Mouse (Mus musculus) WW6 (cell line): ENCODE results near the gene Ptprd.

Experiments
- DNase-seq: peaks from one replicate; pipeline ENCODE4 v3.0.0-alpha.2; 2013; ENCODE audit warnings: low read depth, low spot score

The Ptprd gene

DNA sequence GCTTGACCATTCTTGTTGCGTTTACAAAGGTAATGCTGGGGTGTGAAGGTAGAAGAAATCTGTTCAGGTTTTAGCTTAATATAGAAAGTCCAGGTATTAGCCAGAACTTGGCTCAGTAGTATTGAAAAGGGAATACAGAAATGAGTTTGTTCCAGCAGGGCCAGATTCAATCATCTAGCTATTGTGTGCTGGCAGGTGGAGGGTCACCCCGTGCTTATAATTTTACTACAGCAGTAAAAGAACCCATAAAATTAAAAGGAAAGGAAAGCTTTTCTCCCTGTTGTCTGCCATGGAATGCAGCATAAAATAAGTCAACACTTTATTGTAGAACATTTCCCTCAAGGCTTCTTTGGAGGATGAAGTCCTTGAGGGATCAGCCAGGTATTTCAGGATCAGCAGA, 1558.8 kb downstream of the Ptprd start:
- DNase-seq, result no peak

DNA sequence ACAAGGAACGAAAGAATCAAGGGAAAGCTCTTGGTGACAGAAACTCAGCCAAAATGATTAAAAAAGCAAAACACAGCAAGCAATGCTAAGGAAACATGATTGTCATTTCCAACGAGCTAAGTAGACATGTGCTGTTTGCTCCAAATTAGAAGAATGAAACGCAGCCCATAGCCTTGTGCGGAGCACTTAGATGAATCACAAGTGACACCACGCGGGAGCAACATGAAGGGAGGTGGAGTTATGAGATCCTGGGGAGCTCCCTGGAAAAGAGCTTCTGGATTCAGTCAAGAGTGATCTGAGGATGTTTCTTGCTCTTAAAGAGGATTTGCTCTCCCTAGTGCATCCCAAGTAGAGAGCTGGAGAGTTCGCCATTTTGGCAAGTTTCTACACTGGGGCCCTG, 1590.0 kb downstream of the Ptprd start:
- DNase-seq, result no peak

DNA sequence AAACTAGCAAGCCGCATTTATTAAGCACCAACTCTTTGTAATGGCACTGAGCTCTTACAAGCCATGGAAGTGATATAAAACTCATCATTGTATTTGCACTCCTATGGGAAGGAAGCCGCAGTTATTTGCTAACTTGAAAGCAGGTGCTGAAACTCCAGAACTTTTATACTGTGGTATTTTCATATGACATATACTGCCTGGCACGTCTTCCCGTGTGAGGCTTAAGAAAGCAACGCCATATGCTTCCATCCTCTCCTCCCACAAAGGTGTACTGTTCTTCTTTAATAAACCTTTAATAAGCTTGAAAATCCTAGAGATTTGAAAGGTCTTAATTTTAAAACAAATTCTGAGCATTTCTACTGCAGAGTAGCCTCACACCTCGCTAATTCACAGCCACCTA, 1595.1 kb downstream of the Ptprd start:
- no peak for DNase-seq

DNA sequence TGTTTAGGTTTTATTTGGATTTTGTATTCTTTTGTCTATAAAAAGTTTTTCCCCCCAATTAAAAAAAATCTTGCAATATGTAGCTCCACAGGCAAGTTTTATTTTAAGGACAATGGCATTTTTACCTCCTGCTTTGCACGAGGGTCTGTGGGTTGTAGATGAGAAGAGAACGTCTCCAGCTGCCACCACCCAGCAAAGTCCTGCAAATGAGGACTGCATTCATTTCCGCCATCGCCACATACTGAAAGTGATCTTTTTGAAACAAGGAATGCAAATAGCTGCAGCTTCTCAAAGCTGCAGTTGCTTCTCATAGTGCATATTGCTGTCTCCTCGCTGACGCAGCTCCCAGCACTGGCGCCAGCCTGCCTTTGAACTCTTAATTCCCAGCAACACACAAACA, 1603.5 kb downstream of the Ptprd start:
- DNase-seq, result no peak

DNA sequence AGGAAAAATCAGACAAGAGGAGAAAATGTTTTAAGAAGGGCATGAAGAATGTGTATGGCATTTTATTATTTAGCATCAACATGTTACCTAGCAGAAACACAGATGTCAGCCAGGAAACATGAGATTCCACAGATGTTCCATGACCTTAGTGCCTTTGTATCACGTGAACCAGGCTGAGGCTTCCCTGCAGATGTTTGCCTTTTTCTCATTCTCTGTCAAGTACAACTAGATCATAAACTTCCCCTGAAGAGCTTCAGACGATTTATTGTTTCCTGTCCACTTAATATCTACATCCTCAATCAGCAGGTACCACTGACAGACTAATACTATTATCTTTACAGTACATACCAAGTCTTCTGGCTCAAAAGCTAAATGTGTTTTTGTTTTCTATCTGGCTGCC, 1605.0 kb downstream of the Ptprd start:
- DNase-seq, result no peak

DNA sequence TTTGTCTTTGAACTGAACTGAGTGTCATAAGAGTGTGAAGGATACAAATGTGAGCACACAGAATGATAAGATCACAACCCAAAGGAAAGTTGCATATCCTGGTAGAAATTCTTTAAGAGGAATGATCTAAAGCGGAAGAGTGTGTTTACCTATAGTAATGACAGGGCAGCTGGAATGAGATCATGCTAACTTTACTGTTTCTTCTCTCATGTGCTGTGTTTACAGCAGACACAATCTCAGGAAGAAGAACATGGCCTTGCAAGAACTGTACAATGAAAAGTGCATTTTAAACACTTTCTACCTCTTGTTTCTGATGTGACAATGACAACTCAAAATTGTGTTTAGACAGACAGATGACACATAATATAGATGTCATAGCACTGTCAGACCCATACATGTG, 1621.0 kb downstream of the Ptprd start:
- no peak for DNase-seq

DNA sequence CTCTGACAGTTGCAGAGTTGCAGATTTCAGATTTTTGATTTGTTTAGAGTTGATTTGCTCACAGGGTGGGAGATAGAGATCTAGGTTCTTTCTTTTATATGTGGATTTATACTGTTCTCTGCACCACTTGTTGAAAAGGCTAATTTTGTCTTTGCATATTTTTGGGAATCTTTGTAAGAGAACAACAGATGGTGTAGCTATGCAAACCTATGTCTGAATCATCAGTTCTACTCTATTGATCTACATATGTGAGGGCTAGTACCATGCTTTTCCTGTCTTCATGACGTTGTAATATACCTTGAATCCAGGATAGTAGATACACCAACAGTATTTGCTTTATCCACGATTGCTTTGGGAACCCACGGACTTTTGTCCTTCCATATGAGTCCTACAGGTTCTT, 1628.7 kb downstream of the Ptprd start:
- no peak for DNase-seq

DNA sequence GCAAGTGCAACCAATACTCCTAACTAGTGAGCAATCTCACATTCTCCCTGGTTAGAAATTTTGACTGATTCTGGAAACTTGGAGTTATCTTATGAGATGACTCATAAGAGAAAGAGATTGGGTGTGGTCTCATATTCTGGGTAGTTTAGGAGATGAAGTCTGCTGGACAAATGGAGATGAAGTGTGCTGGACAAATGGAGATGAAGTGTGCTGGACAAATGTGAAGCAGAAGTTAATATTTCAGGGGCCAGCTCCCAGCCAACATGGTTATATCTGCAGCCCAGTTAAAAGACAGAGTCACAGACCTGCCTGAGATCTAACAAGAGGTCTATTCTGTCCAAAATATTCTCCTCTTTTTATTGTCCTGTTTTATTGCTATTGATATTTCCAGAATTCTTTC, 1645.8 kb downstream of the Ptprd start:
- no peak for DNase-seq

DNA sequence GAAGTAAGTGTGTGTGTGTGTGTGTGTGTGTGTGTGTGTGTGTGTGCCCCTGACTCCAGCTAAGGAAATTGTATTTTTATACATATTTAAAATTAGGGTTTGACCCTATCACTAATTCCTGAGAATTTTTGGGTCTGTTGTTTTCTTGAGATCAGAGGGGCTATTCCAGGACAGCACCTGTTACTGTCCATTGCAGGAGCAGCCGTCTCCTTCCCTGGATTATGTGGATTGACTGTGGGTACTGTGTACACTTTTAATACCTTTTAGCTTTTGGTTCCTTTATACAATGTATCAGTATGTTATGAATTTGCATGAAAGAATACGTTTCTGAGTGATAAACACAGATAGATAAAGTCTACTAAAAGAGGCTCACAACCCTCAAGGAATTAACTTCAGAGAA, 1670.0 kb downstream of the Ptprd start:
- DNase-seq, result no peak

DNA sequence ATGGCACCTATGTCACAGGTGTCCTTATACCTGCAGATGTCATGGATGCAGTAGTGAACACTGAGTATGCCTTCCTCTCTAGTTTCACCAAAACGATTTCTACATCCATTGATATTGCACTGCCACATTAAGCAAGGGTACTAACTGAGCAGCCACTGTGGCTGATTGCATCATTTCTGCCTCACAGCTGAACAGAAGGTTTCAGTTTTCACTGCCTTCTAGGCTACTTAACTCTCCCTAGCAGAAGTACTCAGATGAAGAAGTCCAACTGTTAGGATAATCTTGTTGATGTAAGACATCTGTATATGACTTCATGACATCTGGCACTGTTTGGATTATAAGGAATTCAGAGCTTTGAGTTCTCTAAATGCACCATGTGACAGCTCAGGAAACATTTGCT, 1678.8 kb downstream of the Ptprd start:
- DNase-seq, result no peak

DNA sequence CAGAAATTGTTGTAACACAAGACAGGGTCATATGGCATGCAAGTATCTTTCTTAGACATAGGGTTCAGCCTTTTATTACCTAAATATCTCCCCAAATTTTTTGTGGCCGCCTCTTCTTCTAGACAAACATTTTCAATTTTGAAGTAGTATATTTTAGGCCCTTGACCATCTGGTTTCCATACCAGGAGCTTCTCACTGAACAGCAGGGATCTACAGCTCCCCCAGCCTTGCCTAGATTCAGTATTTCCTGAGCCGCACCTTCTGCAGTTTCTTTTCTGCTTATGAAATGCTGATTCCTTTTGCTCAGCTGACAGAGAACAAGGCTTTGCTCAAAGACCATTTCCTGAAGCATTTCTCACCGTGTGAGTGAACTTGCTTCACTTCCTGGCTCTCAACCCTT, 1686.5 kb downstream of the Ptprd start:
- no peak for DNase-seq

DNA sequence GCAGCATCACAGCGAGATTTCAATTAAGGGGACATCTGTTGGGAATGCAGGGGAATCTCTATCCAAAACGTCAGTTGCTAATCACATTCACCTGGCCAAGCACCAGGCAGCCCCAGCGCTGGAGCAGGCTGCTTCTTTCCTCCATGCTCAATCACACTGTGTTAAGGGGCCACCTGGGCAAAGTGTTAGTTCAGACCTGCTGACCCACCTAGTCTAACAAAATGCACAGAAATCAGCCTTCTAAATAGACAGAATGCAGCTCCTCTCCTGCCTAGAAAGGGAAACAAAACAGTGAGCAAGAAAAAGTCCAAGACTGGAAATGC, 1708.5 kb downstream of the Ptprd start:
- DNase-seq, result no peak

DNA sequence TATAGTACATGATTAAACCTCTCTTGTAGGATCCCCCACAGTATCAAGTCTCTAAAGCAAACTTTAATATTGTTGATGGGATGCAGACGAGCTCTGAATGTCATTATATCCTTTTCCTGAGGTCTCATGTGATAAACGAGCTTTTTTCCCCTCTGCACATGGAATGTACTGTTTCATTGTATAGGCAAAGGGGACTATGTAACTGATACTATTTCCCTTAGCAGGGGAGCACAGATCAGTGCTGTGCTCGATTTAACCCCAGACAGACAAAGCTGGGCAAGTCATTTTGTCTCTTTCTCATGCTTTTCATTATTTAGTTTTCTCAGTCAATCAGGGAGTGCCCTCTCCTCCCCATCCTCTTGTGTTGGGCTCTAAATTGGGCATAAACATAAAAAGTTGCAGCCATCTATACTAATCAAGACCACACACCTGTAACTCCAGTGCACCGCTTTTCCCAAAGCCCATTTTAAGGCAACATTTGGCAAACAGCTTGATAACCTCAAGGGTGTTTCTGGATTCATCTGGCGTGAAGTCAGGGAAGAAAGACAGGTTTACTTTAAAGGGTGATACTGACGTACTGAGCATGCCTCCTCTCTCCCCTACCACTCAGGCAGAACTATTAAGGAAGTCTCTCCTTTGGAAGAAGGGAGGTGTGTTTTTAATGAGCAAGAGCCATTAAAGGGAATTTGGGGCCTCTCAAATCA, 1709.0 kb downstream of the Ptprd start:
- DNase-seq, result no peak

DNA sequence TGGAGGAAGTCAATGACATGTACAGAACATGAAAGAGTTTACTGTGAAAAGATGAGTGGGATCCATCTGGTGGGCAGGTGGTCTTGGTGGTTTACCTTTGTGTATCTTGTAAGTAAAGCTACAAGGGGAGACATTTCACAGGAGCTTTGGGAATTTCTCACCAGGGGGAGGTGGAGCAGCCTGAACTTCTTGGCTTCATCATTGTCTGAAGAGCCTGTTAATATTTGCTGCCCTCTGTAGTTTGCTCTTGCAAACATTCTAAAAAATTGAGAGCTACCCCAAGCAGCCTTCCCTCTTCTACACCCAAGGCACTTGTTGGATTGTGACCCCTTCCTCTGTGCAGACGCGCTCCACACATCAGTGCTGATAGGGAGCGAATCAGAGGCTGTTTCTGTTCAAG, 1725.9 kb downstream of the Ptprd start:
- DNase-seq, result no peak

DNA sequence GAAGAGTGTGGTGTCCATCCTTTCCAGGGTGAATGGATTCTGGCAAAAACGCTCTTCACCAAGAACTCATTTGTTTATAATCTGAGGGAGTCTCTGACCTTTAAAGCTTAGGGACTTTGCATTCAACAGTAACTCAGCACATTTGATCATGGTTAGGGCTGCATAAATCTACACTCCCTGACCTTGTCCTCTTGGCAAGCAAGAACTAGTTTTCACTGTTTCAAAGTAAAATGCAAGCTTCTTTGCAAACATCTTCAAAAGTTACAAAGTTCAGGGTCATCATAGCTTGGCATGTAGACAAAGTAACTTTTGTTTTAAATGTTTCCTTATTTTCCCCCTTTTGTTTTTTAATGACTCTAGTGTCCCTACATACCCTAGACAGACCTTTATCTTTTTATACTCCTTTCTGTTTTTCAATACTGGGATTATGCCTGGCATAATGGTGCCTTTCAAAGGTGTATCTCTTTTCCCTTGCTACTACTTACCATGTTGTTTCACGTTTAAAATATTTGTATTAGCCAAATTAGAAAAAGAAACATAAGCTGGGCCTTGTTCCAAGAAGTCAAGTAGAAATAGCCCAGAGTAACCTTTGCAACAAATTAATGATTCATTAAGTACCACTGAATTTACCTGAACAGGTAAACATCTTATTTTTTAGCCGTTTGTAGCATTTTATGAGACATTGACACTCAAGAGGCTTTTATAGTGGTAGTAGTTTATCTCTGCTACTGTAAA, 1743.2 kb downstream of the Ptprd start:
- no peak for DNase-seq

DNA sequence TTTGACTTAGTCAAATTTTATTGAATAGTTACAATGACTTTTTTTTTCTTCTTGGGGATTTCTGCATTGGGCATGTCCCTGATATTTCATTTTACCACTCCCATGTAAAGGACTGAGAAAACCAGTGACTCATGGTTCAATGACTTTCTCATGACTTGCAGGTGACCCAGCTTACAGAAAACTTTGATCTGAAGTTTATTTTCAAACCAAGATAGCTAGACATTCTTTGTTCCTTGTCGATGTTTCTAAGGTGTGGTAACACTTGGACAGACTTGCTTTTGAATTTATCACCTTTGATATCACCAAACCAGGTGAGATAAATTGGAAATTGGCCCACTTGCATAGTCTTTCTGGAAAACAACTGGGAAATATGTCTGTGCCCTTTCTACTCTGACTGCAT, 1747.1 kb downstream of the Ptprd start:
- no peak for DNase-seq

DNA sequence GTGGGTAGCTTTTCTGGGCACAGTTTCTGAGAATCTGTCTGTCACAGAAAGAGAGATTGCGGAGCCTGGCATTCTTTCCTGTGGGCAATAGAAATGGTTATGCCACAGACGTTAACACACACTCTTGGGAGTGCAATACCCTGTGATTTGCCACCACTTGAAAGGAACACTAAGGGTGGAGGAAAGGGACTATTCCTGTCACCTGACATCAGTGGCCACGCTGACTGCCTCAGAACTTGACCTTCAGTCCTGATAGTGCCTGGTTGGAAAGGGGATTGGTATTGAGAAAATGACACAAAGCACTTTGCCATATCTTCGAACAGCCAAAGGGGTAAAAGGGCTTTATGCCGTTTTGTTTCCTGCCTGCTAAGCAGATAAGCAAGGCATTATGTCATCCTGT, 1750.4 kb downstream of the Ptprd start:
- DNase-seq, result no peak

DNA sequence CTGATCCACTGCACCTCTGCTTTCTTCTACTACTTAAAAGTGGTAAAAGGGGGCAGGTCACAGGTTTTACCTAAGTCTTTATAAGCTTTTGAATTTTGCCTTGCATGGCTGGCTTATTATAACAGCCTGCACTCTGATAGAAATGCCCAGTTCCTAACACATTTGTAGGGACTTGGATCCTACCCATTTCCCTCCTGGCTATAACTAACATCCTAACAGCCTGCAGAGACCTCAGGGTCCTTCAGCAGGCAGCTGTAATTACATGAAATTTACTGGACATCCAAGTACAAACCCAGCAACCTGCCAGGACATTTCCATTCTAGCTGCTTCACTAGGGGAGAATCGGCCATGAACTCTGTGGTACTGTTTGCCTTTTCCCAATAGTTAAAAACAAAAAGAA, 1751.2 kb downstream of the Ptprd start:
- DNase-seq, result no peak

DNA sequence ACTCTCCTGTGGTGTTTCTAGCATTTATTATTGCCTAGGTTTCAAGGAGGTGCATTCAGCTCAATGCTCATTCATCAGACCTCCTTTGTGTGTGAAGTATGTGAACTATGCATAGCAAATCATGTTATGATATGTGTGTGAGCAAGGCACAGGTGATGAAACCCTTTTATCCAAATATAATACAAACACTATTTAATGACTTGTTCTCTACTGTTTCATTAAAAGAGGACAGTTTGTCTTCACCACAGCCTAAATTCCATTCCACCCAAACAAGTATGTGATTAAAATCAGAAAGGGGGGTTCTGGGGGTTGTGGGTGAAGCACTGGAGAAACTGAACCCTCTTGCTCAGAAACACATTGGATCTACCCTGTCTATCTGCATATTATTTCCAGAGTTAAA, 1752.1 kb downstream of the Ptprd start:
- DNase-seq, result no peak

DNA sequence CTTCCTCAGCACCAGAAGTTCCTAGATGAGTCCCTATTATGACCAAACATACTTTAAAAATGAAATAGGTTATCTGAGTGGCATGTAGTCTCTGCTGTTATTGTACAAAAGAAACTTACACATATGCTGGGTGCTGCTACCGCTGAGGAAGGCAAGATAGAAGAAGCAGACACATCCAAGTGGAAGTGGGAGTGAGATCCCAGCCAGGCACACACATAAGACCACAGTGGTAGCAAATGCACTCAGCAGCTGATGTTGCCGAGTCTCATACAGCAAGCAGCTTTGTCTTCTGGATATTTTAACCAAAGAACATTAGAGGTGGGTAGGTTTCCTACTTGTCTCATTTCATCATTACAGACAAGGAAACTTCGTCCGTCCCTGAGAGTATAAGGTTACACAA, 1759.5 kb downstream of the Ptprd start:
- no peak for DNase-seq

DNA sequence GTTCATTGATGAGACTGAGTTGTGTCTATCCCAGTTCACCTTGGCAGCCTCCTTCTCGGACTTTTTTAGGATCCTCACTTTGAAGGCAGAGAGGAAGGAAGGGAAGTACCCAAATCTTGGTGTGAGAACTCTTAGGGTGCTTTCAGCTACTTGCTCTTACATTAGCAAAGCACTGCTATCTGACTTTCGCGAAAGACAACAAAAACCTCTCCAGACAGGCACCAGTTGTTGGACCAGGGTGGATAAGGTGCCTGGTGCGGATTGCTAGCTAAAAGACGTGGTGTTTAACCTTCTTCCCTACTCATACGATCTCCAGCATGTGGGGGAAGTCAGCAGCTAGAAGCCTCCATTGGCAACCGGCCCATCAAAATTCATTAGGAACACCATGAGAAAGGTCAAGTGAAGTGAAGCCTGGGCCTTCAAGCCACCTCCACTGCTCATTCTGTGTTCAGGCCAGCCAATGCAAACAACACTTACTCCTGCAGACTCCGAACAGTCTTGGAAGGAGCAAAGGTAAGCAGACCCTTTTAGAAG, 1760.7 kb downstream of the Ptprd start:
- no peak for DNase-seq

DNA sequence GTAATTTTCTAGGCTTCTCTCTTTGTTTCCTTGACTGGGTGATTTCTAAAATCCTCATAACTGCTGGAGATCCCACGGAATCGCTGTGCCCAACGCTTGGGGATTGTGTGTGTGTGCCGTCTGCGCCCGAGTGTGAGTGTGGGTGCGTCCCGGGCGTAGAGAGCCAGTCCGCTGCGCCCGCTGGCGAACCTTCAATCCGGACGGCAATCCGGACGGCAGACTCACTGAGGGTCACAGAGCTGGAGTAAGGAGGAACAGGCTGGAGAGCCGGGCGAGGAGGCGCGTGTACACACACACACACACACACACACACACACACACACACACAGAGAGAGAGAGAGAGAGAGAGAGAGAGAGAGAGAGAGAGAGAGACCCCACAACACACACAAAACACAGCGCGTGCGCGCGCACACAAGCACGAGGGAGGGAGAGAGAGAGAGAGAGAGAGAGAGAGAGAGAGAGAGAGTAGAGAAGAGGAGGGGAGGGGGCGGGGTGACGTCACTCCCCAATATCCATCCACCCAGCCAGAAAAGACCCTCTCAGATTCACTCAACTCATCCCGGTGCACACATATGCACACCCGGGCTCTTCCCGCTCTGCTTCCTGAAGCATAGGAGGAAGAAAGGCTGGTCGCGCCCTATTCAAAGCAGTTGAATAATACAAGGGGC, 1761.3 kb downstream of the Ptprd start:
- DNase-seq, result peak; percentile 29
